Mouse (Mus musculus) megakaryocyte-erythroid progenitor cell, adult 5-6 weeks (primary cell): Measurements from ENCODE around the gene Fmo1. TPM values are rescaled to one million over a fixed set of nuclear protein-coding genes. Genes with fewer than 3 reads are reported as not detected.

ENCODE experiments used
- ATAC-seq: replicated peaks from 2 replicates; pipeline ENCODE4 v1.8.0; 2016; ENCODE audit warnings: mild to moderate bottlenecking, inconsistent platforms; ENCODE audit not compliant: severe bottlenecking, poor library complexity, low FRiP score, low TSS enrichment
- total RNA-seq, 2 experiments: library from RNA; stranded (forward) in 1 of 2; stranded (reverse) in 1 of 2; fragments of 200-1000, 215-1000 nt in 1 of 2; fragments of >200 nt in 1 of 2; fragmentation: Nextera tagmentation in 1 of 2; gene quantifications; 2 replicates each; pipeline ENCODE4 v1.2.3; 2014 to 2017

Gene Fmo1
- total RNA-seq, 2 experiments from 2014 or later, result not detected

- ATAC-seq, result no peak
Measured at GRCm38 (mm10) chr1:162864816-162865492, 1.5 kb downstream of the Fmo1 start.

- ATAC-seq, result no peak
Measured at GRCm38 (mm10) chr1:162864279-162864678, 2.1 kb downstream of the Fmo1 start.

GRCm38 (mm10) chr1:162863579-162863978, 2.8 kb downstream of the Fmo1 start:
- ATAC-seq, result no peak

GRCm38 (mm10) chr1:162862328-162862727, 4.1 kb downstream of the Fmo1 start:
- ATAC-seq, result no peak

- no peak for ATAC-seq
Measured at GRCm38 (mm10) chr1:162859996-162860605, 6.3 kb downstream of the Fmo1 start.

GRCm38 (mm10) chr1:162859545-162859976, 6.8 kb downstream of the Fmo1 start:
- no peak for ATAC-seq

- ATAC-seq, result no peak
Measured at GRCm38 (mm10) chr1:162858748-162859130, 7.7 kb downstream of the Fmo1 start.

- ATAC-seq, result no peak
Measured at GRCm38 (mm10) chr1:162857766-162858747, 8.4 kb downstream of the Fmo1 start.

GRCm38 (mm10) chr1:162853812-162854482, 12.5 kb downstream of the Fmo1 start:
- ATAC-seq, result no peak

- ATAC-seq, result no peak
Measured at GRCm38 (mm10) chr1:162847554-162847953, 18.9 kb downstream of the Fmo1 start.

GRCm38 (mm10) chr1:162840211-162840610, 26.2 kb downstream of the Fmo1 start:
- no peak for ATAC-seq

GRCm38 (mm10) chr1:162838976-162839375, 27.4 kb downstream of the Fmo1 start:
- ATAC-seq, result no peak

- ATAC-seq, result no peak
Measured at GRCm38 (mm10) chr1:162834342-162834741, 32.1 kb downstream of the Fmo1 start.

GRCm38 (mm10) chr1:162832574-162832953, 33.8 kb downstream of the Fmo1 start:
- no peak for ATAC-seq

- ATAC-seq, result no peak
Measured at GRCm38 (mm10) chr1:162831838-162832573, 34.4 kb downstream of the Fmo1 start.

- ATAC-seq, result no peak
Measured at GRCm38 (mm10) chr1:162819280-162819679, 47.1 kb downstream of the Fmo1 start.

- no peak for ATAC-seq
Measured at GRCm38 (mm10) chr1:162815381-162816127, 50.9 kb downstream of the Fmo1 start.

GRCm38 (mm10) chr1:162814932-162815331, 51.5 kb downstream of the Fmo1 start:
- no peak for ATAC-seq
